Mouse (Mus musculus) midbrain, embryonic 13.5 days (tissue): ENCODE results near the gene Lactb. TPM values are rescaled to one million over a fixed set of nuclear protein-coding genes. Genes with fewer than 3 reads are reported as not detected.
A peak's percentile ranks its signal among the peaks of the same experiment; 100 is the strongest.

Experiments
- ATAC-seq: fragments of 200-750 bp; cut with Nextera tagmentation; 2 replicates; pipeline ENCODE4 v1.8.0; 2017; ENCODE audit warnings: mild to moderate bottlenecking, moderate TSS enrichment, moderate library complexity
- H3K27ac ChIP-seq: fragments of 300-500 bp; sonication (generic); 2 replicates; pipeline ENCODE4 v1.5.1; 2015; ENCODE audit warnings: inconsistent platforms, mild to moderate bottlenecking, moderate library complexity
- H3K27me3 ChIP-seq: fragments of 300-500 bp; sonication (generic); 2 replicates; pipeline ENCODE4 v1.6.1; 2015; ENCODE audit warnings: mild to moderate bottlenecking, inconsistent platforms
- H3K36me3 ChIP-seq: fragments of 300-500 bp; sonication (generic); 2 replicates; pipeline ENCODE4 v1.6.1; 2015; ENCODE audit warnings: mild to moderate bottlenecking, inconsistent platforms
- H3K4me1 ChIP-seq: fragments of 300-500 bp; sonication (generic); replicated peaks from 2 replicates; pipeline ENCODE4 v1.6.1; 2015; ENCODE audit warnings: inconsistent platforms
- H3K4me2 ChIP-seq: fragments of 300-500 bp; sonication (generic); replicated peaks from 2 replicates; pipeline ENCODE4 v1.6.1; 2015; ENCODE audit warnings: moderate library complexity, mild to moderate bottlenecking, inconsistent platforms
- H3K4me3 ChIP-seq: fragments of 300-500 bp; sonication (generic); replicated peaks from 2 replicates; pipeline ENCODE4 v1.5.1; 2015; ENCODE audit warnings: mild to moderate bottlenecking, inconsistent platforms
- H3K9ac ChIP-seq: fragments of 300-500 bp; sonication (generic); replicated peaks from 2 replicates; pipeline ENCODE4 v1.6.1; 2015; ENCODE audit warnings: mild to moderate bottlenecking, inconsistent platforms
- H3K9me3 ChIP-seq: fragments of 300-500 bp; sonication (generic); 2 replicates; pipeline ENCODE4 v1.6.1; 2016; ENCODE audit warnings: mild to moderate bottlenecking, inconsistent platforms
- WGBS: fragments of 180-500 bp; shearing (Covaris S2); methylation state at CpG from one replicate; pipeline ENCODE4 v1.1.7; 2015; 5-methylcytosine and 5-hydroxymethylcytosine counted together
- polyA plus RNA-seq: library from polyadenylated mRNA; unstranded; fragments of >200 nt; fragmentation: Nextera tagmentation; extraction: Ambion mirVana; gene quantifications from 2 replicates; pipeline ENCODE4 v1.2.1, GENCODE M21; 2015

Gene Lactb
- polyA plus RNA-seq, 1 experiment from 2014 or later = 10.8 TPM

DNA sequence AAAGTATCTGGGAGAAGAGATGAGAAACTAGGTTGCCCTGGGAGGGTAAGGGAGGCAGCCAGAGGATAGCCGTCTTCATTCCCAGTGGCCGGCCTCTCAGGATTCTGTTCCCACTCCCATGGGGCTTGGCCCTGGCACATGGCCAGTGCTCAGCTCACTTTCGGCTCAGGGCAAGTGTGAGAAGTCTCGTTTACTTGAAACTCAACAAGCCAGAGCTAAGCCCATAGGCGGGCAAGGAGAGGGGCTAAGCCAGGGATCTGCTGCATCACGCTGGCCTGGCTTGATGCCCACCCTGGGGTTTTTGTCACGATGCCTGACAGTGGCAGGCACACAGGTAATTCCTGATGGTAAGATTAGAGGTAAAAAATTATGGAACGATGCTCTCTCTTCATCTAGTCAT is 37.8 kb downstream of the Lactb start:
- no peaks in the 10 kb centered on the region for H3K9me3 ChIP-seq
- H3K9ac ChIP-seq = no peak overlapping the region
- H3K27me3 ChIP-seq = no peaks in the 10 kb centered on the region
- H3K4me1 ChIP-seq = peaks cover 18% of the 10 kb centered on the region
- no peak overlapping the region for H3K4me3 ChIP-seq
- H3K27ac ChIP-seq = no peak overlapping the region
- no peak overlapping the region for H3K4me2 ChIP-seq
- no peaks in the 10 kb centered on the region for H3K36me3 ChIP-seq
- ATAC-seq = no peak
- 67% methylated on average over 8 of the region's 8 CpGs for WGBS

DNA sequence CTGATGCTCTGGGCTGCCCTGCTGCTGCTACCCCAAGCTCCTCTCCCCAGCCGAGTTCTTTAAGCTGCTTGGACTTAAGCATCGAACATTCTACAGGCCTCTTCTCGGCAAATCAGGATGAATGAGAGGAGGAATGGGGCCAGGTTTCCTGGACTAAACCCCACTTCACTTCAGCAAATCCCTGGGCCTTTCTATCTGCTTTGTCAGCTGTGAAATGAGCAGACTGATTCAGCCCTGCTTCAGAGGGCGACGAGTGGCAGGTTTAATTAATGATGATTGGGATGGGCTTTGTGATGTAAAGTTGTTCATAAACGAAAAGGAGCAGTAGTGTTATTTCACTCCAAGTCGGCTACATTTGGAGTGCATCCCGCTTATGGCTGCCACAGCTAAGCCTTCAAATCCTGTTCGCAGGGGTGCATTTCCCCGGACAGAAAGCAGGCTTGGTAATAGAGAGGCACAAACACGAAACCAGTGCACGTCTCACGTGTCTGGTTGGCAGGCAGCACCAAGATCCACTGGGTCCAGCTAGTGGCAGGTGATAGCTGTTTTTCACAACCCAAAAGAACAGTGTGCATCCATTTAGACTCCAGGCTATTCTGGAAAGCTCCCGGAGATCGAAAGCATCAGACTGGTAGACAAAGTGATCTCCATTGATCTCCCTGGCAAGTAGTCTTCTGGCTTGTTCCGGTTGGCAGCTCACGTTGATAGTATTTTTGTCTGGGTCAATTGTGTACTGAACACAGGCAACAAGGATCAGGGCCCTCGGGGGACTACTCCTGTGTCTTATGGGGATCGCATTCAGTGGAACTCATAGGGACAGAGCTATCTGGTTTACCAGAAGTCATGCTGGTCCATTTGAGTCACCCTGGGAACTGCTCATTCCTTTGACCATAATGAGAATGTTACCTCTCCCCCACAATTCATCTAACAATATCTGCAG is 41.1 kb downstream of the Lactb start:
- ATAC-seq = peak; percentile 75
- H3K4me1 ChIP-seq = peaks cover 18% of the 10 kb centered on the region
- peak overlapping the region; percentile 28 for H3K4me2 ChIP-seq
- H3K36me3 ChIP-seq = no peaks in the 10 kb centered on the region
- no peaks in the 10 kb centered on the region for H3K9me3 ChIP-seq
- no peaks in the 10 kb centered on the region for H3K27me3 ChIP-seq
- 14% methylated on average over 19 of the region's 19 CpGs for WGBS
- peak overlapping the region; percentile 69 for H3K27ac ChIP-seq
- no peak overlapping the region for H3K9ac ChIP-seq
- H3K4me3 ChIP-seq = no peak overlapping the region

DNA sequence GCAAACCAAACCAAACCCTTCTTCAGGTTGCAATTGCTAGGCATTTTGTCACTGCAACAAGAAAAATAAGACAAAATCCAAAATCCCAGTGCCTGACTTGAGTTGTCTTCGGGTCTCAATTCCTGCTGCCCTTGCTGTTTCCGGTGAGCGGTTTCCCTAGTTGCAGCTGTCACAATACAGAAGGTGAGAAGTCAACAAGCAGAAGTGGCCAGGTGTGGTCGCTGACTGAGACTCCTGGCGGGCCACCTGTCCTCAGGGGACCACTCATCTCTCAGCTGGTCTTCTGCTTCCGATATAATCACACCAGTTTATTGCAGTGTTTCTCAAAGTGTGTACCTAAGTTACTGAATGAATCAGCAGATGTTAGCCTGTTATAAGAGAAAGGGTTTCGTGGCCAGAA is 44.9 kb downstream of the Lactb start:
- no peak overlapping the region for H3K9ac ChIP-seq
- H3K4me1 ChIP-seq = peaks cover 24% of the 10 kb centered on the region
- H3K36me3 ChIP-seq = no peaks in the 10 kb centered on the region
- H3K4me3 ChIP-seq = no peak overlapping the region
- no peak overlapping the region for H3K27ac ChIP-seq
- H3K9me3 ChIP-seq = no peaks in the 10 kb centered on the region
- no peak for ATAC-seq
- no peaks in the 10 kb centered on the region for H3K27me3 ChIP-seq
- H3K4me2 ChIP-seq = no peak overlapping the region
- 80% methylated on average over 7 of the region's 7 CpGs for WGBS

DNA sequence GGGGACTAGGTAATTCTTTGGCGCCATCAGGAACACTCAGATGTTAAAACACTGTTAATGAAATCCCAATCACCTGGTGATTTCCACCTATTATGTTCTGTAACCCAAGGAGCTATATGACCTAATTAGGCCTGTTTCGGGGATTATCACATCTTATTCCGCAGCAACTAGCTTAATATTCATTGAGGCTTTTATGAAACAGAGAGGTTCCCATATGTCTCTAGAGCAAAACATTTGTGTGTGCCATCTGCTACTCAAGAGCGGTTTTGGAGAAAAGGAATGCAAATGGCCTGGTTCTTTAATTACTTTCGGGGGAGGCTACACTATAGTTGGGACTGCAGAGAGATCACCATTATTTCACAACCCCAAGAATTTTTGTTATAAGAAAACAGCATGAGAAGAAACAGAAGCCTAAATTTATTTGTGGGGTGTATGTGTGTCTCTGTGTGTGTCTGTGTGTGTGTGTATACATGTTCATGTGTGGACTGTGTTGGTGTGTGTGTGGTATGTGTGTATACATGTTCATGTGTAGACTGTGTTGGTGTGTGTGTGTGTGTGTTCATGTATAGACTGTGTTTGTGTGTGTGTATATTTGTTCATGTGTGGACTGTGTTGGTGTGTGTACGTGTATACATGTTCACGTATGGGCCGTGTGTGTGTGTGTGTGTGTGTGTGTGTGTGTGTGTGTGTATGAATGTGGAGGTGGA is 47.4 kb downstream of the Lactb start:
- Histone ChIP-seq H3K9me3 (no peaks in the 10 kb centered on the region), H3K4me2 (no peak overlapping the region), H3K4me3 (no peak overlapping the region), H3K36me3 (no peaks in the 10 kb centered on the region), H3K27me3 (no peaks in the 10 kb centered on the region), H3K27ac (peak overlapping the region; percentile 12; the same call in 1 of the 2 replicates), H3K9ac (no peak overlapping the region), H3K4me1 (peaks cover 5% of the 10 kb centered on the region; the same call in 1 of the 2 replicates)
- ATAC-seq = no peak
- WGBS = 56% methylated on average over 8 of the region's 8 CpGs

DNA sequence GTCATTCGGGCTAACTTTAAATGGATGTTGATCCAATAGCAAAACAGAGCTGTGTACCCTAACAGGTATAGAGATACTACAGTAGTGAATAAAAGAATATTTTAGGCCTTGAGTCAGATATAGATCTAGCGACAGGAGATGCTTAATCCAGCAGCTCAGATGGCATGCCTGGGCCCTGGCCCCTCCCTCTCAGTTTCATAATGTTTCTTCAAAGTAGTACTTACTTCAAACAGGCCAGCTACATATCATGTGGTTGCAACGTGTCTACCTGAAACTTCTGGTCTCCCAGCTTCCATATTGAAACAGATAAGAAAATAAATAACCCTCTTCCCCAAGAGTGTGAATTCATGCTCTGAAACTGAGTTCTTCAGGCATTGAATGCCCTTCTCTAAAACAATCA is 49.4 kb downstream of the Lactb start:
- H3K36me3 ChIP-seq = no peaks in the 10 kb centered on the region
- H3K9ac ChIP-seq = no peak overlapping the region
- 84% methylated on average over 3 of the region's 3 CpGs for WGBS
- no peak overlapping the region for H3K4me2 ChIP-seq
- peaks cover 5% of the 10 kb centered on the region; the same call in 1 of the 2 replicates for H3K4me1 ChIP-seq
- no peak overlapping the region for H3K27ac ChIP-seq
- ATAC-seq = no peak
- H3K4me3 ChIP-seq = no peak overlapping the region
- H3K9me3 ChIP-seq = no peaks in the 10 kb centered on the region
- H3K27me3 ChIP-seq = no peaks in the 10 kb centered on the region

DNA sequence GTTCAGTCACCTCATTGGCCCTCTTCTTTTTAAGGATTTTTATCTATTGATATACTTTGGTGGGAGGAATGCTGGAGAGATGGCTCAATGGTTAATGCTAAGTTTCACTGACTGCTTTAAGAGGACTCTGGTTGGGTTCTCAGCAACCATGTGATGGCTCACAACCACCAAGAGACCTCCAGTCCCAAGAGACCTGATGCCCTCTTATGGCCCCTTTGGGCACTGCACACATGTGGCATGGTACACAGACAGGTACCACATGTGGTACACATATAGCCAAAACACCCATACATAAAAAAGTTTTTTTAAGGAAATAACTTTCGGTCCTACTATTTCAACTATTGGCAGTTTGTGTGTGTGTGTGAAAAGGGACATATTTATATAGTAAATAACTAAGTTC is 53.2 kb downstream of the Lactb start:
- H3K27ac ChIP-seq = no peak overlapping the region
- no peaks in the 10 kb centered on the region for H3K36me3 ChIP-seq
- no peak overlapping the region for H3K4me2 ChIP-seq
- no peaks in the 10 kb centered on the region for H3K27me3 ChIP-seq
- no peak overlapping the region for H3K4me3 ChIP-seq
- no peaks in the 10 kb centered on the region for H3K9me3 ChIP-seq
- 100% methylated on average over 1 of the region's 1 CpGs for WGBS
- peaks cover 18% of the 10 kb centered on the region for H3K4me1 ChIP-seq
- no peak for ATAC-seq
- H3K9ac ChIP-seq = no peak overlapping the region

DNA sequence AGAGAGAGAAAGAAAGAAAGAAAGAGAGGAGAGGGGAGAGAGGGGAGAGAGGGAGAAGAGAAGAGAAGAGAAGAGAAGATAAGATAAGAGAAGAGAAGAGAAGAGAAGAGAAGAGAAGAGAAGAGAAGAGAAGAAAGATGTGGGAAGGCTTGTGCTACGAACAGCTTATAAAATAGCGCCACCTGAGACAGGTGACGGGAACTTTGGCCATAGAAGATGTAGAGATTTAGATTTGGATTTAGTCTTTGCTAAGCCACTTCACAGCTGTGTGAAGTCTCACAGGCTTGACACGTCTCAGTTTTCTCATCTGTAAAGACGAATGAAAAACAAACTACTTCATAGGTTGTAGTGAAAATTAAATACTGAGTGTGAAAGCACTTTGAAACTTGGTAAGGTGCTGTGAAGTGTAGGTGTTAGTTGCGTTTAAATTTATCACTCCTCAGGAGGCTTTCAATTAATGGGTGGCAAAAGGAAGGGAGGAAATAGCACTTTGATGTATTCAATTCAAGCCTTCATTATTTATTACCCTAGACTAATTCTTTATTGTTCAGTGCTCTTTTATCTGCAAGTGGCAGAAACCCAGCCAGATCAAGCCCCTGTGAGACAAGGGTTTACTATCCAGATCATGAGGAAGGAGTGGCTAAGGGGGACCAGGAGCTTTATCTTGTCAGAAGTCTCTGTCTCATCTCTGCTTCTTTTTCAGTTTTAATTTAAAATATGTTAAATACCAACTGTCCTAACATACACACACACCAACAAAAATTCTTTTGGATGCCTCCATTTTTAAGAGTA is 54.6 kb downstream of the Lactb start:
- Histone ChIP-seq H3K4me1 (peaks cover 31% of the 10 kb centered on the region), H3K9ac (no peak overlapping the region), H3K36me3 (no peaks in the 10 kb centered on the region), H3K9me3 (no peaks in the 10 kb centered on the region), H3K4me3 (no peak overlapping the region), H3K27ac (no peak overlapping the region), H3K4me2 (peak overlapping the region; percentile 84), H3K27me3 (no peaks in the 10 kb centered on the region)
- WGBS = 11% methylated on average over 6 of the region's 6 CpGs
- no peak for ATAC-seq

DNA sequence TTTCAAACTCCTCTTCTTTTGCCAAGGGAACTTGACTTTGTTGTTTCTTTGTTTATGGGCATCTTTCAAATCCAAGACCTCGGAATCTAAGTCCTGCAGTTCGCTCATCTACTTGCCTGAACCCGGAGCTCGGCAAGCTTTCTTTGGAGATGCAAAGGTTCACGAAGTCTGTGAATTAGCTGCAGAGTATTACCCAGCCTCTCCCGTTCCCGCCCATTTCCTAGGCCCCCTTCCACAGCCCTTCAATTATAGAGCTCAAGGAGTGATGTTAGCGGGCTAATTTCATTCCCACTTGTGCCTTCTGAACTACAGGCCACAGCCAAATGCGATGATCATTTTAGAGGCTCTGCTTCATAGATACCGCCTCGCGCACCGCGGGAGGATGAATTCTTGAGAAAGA is 55.3 kb downstream of the Lactb start:
- peak; percentile 59 for ATAC-seq
- WGBS = 1% methylated on average over 14 of the region's 14 CpGs

DNA sequence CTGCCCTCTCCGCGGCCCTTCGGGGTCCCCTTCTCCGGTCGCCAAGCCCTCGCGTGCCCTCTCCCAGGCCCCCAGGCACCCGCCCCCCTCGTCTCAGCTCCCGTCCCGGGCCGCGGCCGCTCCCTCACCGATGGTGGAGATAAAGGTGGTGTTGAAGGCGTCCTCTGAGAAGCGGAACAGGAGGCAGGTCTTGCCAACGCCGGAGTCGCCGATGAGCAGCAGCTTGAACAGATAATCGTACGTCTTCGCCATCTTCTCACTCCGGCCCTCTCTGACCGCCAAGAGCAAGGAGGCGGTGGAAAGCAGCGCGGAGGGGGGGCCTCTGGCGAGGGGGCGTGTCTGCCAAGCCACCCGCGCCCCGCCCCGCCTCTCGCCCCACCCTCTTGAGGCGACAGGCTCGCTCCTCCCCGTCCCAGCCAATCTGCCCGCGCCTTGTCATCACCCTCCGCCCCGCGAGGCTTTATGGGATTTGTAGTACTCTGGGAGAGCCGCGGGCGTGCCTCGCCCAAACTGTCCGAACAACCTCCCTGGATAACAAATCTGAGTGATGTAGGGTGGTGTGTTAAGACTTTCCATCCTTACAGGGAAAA is 55.8 kb downstream of the Lactb start, which contains the start of gene Rab8b:
Gene Rab8b (minus strand): TSS at position 306 of the 590 bp plus-strand sequence.
- Histone ChIP-seq H3K9me3 (no peaks in the 10 kb centered on the region), H3K36me3 (no peaks in the 10 kb centered on the region), H3K4me3 (peak within 1 kb of the TSS; percentile 87), H3K27me3 (no peaks in the 10 kb centered on the region), H3K4me2 (peak within 1 kb of the TSS; percentile 84), H3K9ac (peak within 1 kb of the TSS; percentile 93), H3K27ac (peak within 1 kb of the TSS; percentile 92), H3K4me1 (peaks cover 36% of the 10 kb centered on the region)
- under 1% methylated on average over 43 of the region's 49 CpGs for WGBS
- peak; percentile 98 for ATAC-seq

More for the DNA sequence above, 55.3 kb downstream of the Lactb start:
- no peaks in the 10 kb centered on the region for H3K27me3 ChIP-seq
- peak overlapping the region; percentile 84 for H3K4me2 ChIP-seq
- peak overlapping the region; percentile 69 for H3K9ac ChIP-seq
- peak overlapping the region; percentile 67 for H3K27ac ChIP-seq
- peaks cover 35% of the 10 kb centered on the region for H3K4me1 ChIP-seq
- H3K9me3 ChIP-seq = no peaks in the 10 kb centered on the region
- H3K36me3 ChIP-seq = no peaks in the 10 kb centered on the region
- peak overlapping the region; percentile 87 for H3K4me3 ChIP-seq

DNA sequence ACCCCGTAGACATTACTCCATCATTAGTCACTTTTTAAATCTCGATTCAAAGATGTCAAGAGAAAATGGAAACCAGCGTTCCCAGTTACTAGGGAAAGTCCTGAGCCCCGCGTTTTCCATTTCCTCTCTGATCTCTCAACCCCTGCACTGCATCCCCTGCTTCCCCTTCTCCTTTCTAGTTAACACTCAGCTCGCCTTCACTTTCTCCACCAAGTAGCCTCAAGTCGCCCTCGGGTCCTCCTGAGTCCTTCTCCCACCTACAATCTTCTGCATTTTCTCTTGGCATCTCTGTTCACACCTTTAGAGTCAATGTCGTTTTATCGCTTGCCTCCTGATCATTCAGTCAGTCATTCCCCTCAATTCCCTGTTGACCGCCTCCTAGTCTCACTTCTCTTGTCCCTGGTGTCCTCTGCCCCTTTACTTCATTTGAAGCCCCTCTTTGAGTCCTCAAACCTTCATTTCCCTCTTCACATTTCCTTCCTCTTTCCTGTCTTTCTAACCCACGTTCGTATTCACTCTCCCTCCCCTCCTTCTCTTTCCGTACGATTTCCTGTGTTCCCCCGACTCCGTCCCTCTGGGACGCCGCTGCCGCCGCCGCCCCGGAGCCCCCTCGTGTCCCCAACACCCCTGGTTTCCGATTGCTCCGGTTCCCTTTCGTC is 56.5 kb downstream of the Lactb start:
- no peak for ATAC-seq

DNA sequence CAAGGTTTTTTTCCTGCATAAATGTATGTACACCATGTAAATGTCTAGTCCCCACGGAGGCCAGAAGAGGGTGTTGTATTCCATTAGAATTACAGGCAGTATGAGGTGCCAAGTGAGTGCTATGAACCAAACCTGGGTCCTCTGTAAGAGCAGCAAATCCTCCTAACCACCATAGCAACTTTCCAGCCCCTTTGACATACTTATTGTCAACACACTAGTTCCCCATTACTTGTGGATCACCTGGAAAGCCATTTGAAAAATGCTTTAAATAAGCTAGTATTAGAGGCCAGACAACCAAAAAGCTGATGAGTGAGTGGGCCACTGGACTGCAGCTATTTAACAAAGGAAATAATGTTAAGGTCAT is 57.4 kb downstream of the Lactb start:
- no peak overlapping the region for H3K27ac ChIP-seq
- peak overlapping the region; percentile 87 for H3K4me3 ChIP-seq
- no peak for ATAC-seq
- H3K9me3 ChIP-seq = no peaks in the 10 kb centered on the region
- WGBS = 70% methylated on average over 1 of the region's 1 CpGs
- H3K9ac ChIP-seq = no peak overlapping the region
- peaks cover 38% of the 10 kb centered on the region for H3K4me1 ChIP-seq
- no peaks in the 10 kb centered on the region; the same call in 1 of the 2 replicates for H3K36me3 ChIP-seq
- peak overlapping the region; percentile 84 for H3K4me2 ChIP-seq
- no peaks in the 10 kb centered on the region for H3K27me3 ChIP-seq

More for the DNA sequence above, 56.5 kb downstream of the Lactb start:
- H3K4me3 ChIP-seq = peak overlapping the region; percentile 87
- WGBS = 3% methylated on average over 27 of the region's 27 CpGs
- H3K27ac ChIP-seq = peak overlapping the region; percentile 92
- no peaks in the 10 kb centered on the region for H3K36me3 ChIP-seq
- H3K4me2 ChIP-seq = peak overlapping the region; percentile 84
- no peaks in the 10 kb centered on the region for H3K27me3 ChIP-seq
- H3K9me3 ChIP-seq = no peaks in the 10 kb centered on the region
- peaks cover 36% of the 10 kb centered on the region for H3K4me1 ChIP-seq
- peak overlapping the region; percentile 93 for H3K9ac ChIP-seq
